Mouse (Mus musculus) CH12F3 (cell line): Measurements from ENCODE around the gene Pgr15l.

Experiments
- in situ Hi-C: fragments of 300-500 bp; cut with MboI; formaldehyde crosslinking; loops from 2 replicates; pipeline ENCODE4 v1.14.3; 2020; ENCODE audit warnings: low sequenced_read_pairs

Pgr15l gene

DNA sequence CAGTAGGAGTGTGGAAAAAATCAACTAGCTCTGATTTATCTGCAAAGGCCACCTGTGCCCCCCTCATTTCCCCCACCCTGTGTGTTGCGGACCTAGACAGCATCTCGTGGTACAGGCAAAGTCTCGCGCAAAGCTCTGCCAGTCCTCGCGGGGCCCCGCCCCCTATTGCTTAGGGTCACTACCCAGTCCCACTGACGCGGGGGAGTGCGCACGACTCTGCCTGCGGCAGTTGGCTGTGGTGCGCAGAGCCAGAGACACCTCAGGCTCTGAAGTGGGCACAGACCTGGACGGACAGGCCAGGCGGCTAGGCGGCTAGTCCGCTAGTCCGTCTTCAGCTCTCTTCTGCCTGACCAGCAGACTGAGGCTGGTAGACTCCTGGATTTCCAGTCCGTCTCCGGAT is at the start of gene Pgr15l:
TSS of gene Pgr15l (plus strand) at position 228 of the 400 bp plus-strand sequence.
- in situ Hi-C loops, result no loop called here

DNA sequence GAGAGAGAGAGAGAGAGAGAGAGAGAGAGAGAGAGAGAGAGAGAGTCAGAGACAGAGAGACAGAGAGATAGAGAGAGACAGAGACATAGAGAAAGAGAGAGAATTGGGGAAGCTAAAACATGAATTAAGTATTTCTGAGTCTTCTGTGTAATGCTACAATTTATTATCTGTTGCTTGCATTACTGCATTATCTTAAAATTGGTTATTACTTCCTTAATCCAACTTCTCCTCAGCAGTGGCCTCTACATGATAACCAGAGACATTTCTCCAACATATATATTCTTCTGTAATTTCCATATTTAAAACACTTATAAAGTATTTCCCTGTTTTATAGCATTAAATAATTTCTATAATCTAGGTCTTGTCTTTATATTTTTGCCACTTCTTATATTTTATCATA is 44.9 kb upstream of the Pgr15l start:
- in situ Hi-C loops, result no loop called here

DNA sequence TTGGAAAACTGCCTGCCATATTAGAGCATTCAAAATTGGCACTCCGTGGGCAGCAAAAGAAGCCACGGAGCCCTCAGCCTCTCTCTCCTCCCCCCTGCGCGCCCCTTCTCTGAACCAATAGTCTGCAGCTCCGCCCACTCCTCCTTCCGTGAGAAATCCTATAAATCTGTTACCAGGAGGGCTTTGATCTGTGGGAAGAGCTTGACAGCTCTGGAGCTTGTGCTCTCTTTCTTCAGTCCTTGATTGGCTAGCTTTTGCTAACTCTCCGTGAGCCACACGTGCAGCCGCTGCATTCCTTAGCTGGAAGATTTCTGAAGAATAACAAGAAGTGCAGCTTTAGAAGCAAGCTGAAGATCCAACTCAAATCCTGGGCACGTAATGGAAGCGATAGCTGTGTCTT is 2.6 kb upstream of the Pgr15l start:
- in situ Hi-C loops, result no loop called here
